8 mouse cellular contexts compared by ENCODE assay signal in the genomic region with DNA sequence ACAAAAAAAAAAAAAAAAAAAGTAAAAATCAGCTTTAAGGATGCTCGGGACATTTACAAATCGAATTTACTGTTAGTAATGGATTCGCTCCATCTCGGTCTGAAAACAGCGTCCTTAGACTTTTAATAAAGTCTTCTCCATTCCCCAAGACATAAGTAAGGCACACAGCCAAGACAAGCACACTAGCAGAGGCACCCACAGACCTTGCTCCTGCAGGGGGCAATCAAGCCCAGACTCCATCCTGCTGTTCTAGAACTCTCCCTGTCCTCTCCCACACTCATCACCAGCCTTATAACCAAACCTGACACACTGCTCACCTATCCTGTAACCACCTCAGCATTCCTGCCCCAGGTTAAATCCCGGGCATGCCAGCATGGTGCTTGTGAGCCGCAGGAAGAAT. TPM values are rescaled to one million over a fixed set of nuclear protein-coding genes. Genes with fewer than 3 reads are reported as not detected.
A peak's percentile ranks its signal among the peaks of the same experiment; 100 is the strongest.
DNase-seq lines count a peak whose midpoint lies in the region; ATAC-seq and TF ChIP-seq lines count a peak whose summit lies in the region.

No protein-coding gene starts in this region.

- peak; percentile 64 for TF ChIP-seq CTCF in heart, adult 2 months (IDR thresholded peaks at IDR 0.05)

- peak overlapping the region; percentile 69 for H3K27ac ChIP-seq in forebrain, embryonic 12.5 days
- H3K27ac ChIP-seq in forebrain, embryonic 14.5 days (ENCODE audit: low read depth, low read length) = no peak overlapping the region
- peak overlapping the region; percentile 96 for H3K27ac ChIP-seq in heart, adult 2 months

- H3K27me3 ChIP-seq in forebrain, embryonic 12.5 days = no peaks in the 10 kb centered on the region
- no peaks in the 10 kb centered on the region for H3K27me3 ChIP-seq in forebrain, embryonic 14.5 days (replicated peaks; ENCODE audit: control insufficient read depth, insufficient read depth, low read length)
- H3K27me3 ChIP-seq in heart, adult 2 months (ENCODE audit: control insufficient read depth, insufficient read depth, low read length) = no peaks in the 10 kb centered on the region

- H3K4me3 ChIP-seq in forebrain, embryonic 12.5 days (replicated peaks) = no peak overlapping the region
- no peak overlapping the region for H3K4me3 ChIP-seq in forebrain, embryonic 14.5 days (ENCODE audit: low read depth, low read length)
- H3K4me3 ChIP-seq in heart, adult 2 months = peak overlapping the region; percentile 4; the same call in 1 of the 2 replicates

- peaks cover 3% of the 10 kb centered on the region; the same call in 1 of the 2 replicates for H3K79me2 ChIP-seq in heart, adult 2 months (replicated peaks; ENCODE audit: control insufficient read depth, insufficient read depth, low read length)

- H3K36me3 ChIP-seq in forebrain, embryonic 12.5 days (replicated peaks) = no peaks in the 10 kb centered on the region
- no peaks in the 10 kb centered on the region for H3K36me3 ChIP-seq in forebrain, embryonic 14.5 days (ENCODE audit: control insufficient read depth, insufficient read depth, low read length)
- peaks cover 38% of the 10 kb centered on the region for H3K36me3 ChIP-seq in heart, adult 2 months (ENCODE audit: control insufficient read depth, insufficient read depth, low read length)

- H3K9me3 ChIP-seq in forebrain, embryonic 12.5 days = no peaks in the 10 kb centered on the region
- H3K9me3 ChIP-seq in forebrain, embryonic 14.5 days (replicated peaks; ENCODE audit: control insufficient read depth, low read length) = no peaks in the 10 kb centered on the region

- H3K4me2 ChIP-seq in forebrain, embryonic 12.5 days = no peak overlapping the region
- no peak overlapping the region for H3K4me2 ChIP-seq in forebrain, embryonic 14.5 days (ENCODE audit: low read length)

- H3K4me1 ChIP-seq in forebrain, embryonic 12.5 days = peaks cover 23% of the 10 kb centered on the region
- peaks cover 16% of the 10 kb centered on the region for H3K4me1 ChIP-seq in forebrain, embryonic 14.5 days (ENCODE audit: control insufficient read depth, insufficient read depth, low read length)
- peaks cover 26% of the 10 kb centered on the region for H3K4me1 ChIP-seq in heart, adult 2 months (ENCODE audit: control insufficient read depth, insufficient read depth, low read length)

- H3K9ac ChIP-seq in forebrain, embryonic 12.5 days = no peak overlapping the region
- no peak overlapping the region for H3K9ac ChIP-seq in forebrain, embryonic 14.5 days (ENCODE audit: low read length)
- peak overlapping the region; percentile 51 for H3K9ac ChIP-seq in heart, adult 2 months (ENCODE audit: low read depth, low read length)

- ATAC-seq in forebrain, embryonic 12.5 days (ENCODE audit: low FRiP score) = no peak
- ATAC-seq in forebrain, embryonic 14.5 days = no peak

- no peak for TF ChIP-seq POLR2A in heart, adult 2 months (IDR thresholded peaks at IDR 0.05; ENCODE audit: insufficient read depth, low read depth, low read length)

- intact Hi-C loops in heart, adult 2 months (cut with DNase I) = loop anchor here (1.0 kb wide), 1 partner anchor 13 kb away; no protein-coding TSS in a partner anchor

- no peak for DNase-seq in forebrain, embryonic 14.5 days (ENCODE audit: low spot score)
- DNase-seq in heart, adult 2 months = peak; percentile 50 to 54
- DNase-seq in kidney, adult 18-20 months = peak; percentile 21
- DNase-seq in lung, postnatal 14 days = peak; percentile 37
- DNase-seq in right cerebral cortex, adult 2 months (ENCODE audit: low spot score in 2 of 2) = no peak
- no peak for DNase-seq in layer of hippocampus, adult 9-11 months
- DNase-seq in urinary bladder, postnatal 10 days (ENCODE audit: low spot score) = no peak

- TF ChIP-seq EP300 in heart, adult 2 months (IDR thresholded peaks at IDR 0.05; ENCODE audit: insufficient read depth, low read depth, low read length) = peak; percentile 11; the same call in 1 of the 2 replicates

- 78% methylated on average over 7 of the region's 7 CpGs for WGBS in forebrain, embryonic 12.5 days
- WGBS in forebrain, embryonic 14.5 days = 69% methylated on average over 7 of the region's 7 CpGs
- 46% methylated on average over 7 of the region's 7 CpGs for WGBS in heart, adult 2 months

RNA-seq across cellular contexts. Expression of gene Tmtc1, which starts 52.9 kb away (rescaled TPM):
- polyA plus RNA-seq in forebrain, embryonic 12.5 days (2016; fragmentation: Nextera tagmentation; extraction: Ambion mirVana) = 1.00 and 1.7 TPM in 2 replicates
- polyA plus RNA-seq in forebrain, embryonic 14.5 days (2014; fragmentation: Nextera tagmentation; extraction: Ambion mirVana) = 1.3 and 2.3 TPM in 2 replicates
- total RNA-seq in heart, adult 2 months (2021) = 100 to 1,000 TPM in 1 of 2 experiments, 10 to 100 TPM in 1; 89.4 to 131 TPM
- polyA plus RNA-seq in heart, adult 2 months (2012; rRNA removed) = 46.3 and 86.1 TPM in 2 replicates

Comparison
In these comparisons a context has a peak if more than half of its experiments do, and no peak if none do; other contexts are left out.
1. DNase-seq: peak in heart, adult 2 months (2 of 2), kidney, adult 18-20 months (single experiment) and lung, postnatal 14 days (single experiment); none in forebrain, embryonic 14.5 days (single experiment), right cerebral cortex, adult 2 months (0 of 2), layer of hippocampus, adult 9-11 months (single experiment) and urinary bladder, postnatal 10 days (single experiment).
2. RNA of gene Tmtc1, which starts 52.9 kb away (polyA plus RNA-seq): 46.3 to 86.1 TPM in heart, adult 2 months; 1.00 to 1.7 TPM in forebrain, embryonic 12.5 days and 1.3 to 2.3 TPM in forebrain, embryonic 14.5 days; every median in the first group is over 10 times any median in the second.